Mouse (Mus musculus) hindbrain, embryonic 16.5 days (tissue): ENCODE data around the gene Rapgef3. TPM values are rescaled to one million over a fixed set of nuclear protein-coding genes. Genes with fewer than 3 reads are reported as not detected.

Experiments used
- ATAC-seq: fragments of 200-750 bp; cut with Nextera tagmentation; 2 replicates; pipeline ENCODE4 v1.8.0; 2017; ENCODE audit warnings: moderate TSS enrichment, moderate library complexity
- H3K27ac ChIP-seq: fragments of 300-500 bp; sonication (generic); 2 replicates; pipeline ENCODE4 v1.5.1; 2014; ENCODE audit warnings: low read depth, mild to moderate bottlenecking, control low read depth, low read length, moderate library complexity
- H3K27me3 ChIP-seq: fragments of 300-500 bp; sonication (generic); replicated peaks from 2 replicates; pipeline ENCODE4 v1.6.1; 2014; ENCODE audit warnings: low read length; ENCODE audit not compliant: control insufficient read depth, insufficient read depth
- H3K36me3 ChIP-seq: fragments of 300-500 bp; sonication (generic); 2 replicates; pipeline ENCODE4 v1.6.1; 2014; ENCODE audit warnings: mild to moderate bottlenecking, low read length, moderate library complexity, mixed read lengths; ENCODE audit not compliant: control insufficient read depth, insufficient read depth
- H3K4me1 ChIP-seq: fragments of 300-500 bp; sonication (generic); 2 replicates; pipeline ENCODE4 v1.6.1; 2014; ENCODE audit warnings: low read depth, low read length; ENCODE audit not compliant: control insufficient read depth, insufficient read depth
- H3K4me2 ChIP-seq: fragments of 300-500 bp; sonication (generic); 2 replicates; pipeline ENCODE4 v1.6.1; 2014; ENCODE audit warnings: mild to moderate bottlenecking, low read length, control low read depth, moderate library complexity
- H3K4me3 ChIP-seq: fragments of 300-500 bp; sonication (generic); 2 replicates; pipeline ENCODE4 v1.5.1; 2014; ENCODE audit warnings: mild to moderate bottlenecking, low read length, control low read depth, moderate library complexity
- H3K9ac ChIP-seq: fragments of 300-500 bp; sonication (generic); 2 replicates; pipeline ENCODE4 v1.6.1; 2014; ENCODE audit warnings: low read depth, mild to moderate bottlenecking, control low read depth, low read length, moderate library complexity
- H3K9me3 ChIP-seq: fragments of 300-500 bp; sonication (generic); 2 replicates; pipeline ENCODE4 v1.6.1; 2014; ENCODE audit warnings: mild to moderate bottlenecking, low read length, moderate library complexity; ENCODE audit not compliant: control insufficient read depth
- WGBS: fragments of 180-500 bp; shearing (Covaris S2); extraction: QIAGEN DNeasy Blood & Tissue Kit; methylation state at CpG from one replicate; pipeline ENCODE4 v1.1.7; 2014; 5-methylcytosine and 5-hydroxymethylcytosine counted together
- polyA plus RNA-seq: library from polyadenylated mRNA; unstranded; fragments of >200 nt; fragmentation: Nextera tagmentation; extraction: Ambion mirVana; gene quantifications from 2 replicates; pipeline ENCODE4 v1.2.1, GENCODE M21; 2015

Gene Rapgef3
- polyA plus RNA-seq, 1 experiment from 2014 or later: 18.4 TPM

GRCm38 (mm10) chr15:97796674-97797310 lies 29.0 kb upstream of the Rapgef3 start:
- Histone ChIP-seq H3K4me1 (peaks cover 11% of the 10 kb centered on the region), H3K4me2 (no peak overlapping the region), H3K27me3 (no peaks in the 10 kb centered on the region), H3K9ac (no peak overlapping the region), H3K36me3 (peaks cover 32% of the 10 kb centered on the region), H3K9me3 (no peaks in the 10 kb centered on the region), H3K4me3 (no peak overlapping the region), H3K27ac (no peak overlapping the region)
- no peak for ATAC-seq
- 91% methylated on average over 17 of the region's 17 CpGs for WGBS

- Histone ChIP-seq H3K4me1 (peaks cover 11% of the 10 kb centered on the region), H3K4me3 (no peak overlapping the region), H3K4me2 (no peak overlapping the region), H3K27me3 (no peaks in the 10 kb centered on the region), H3K36me3 (peaks cover 32% of the 10 kb centered on the region), H3K9me3 (no peaks in the 10 kb centered on the region), H3K9ac (no peak overlapping the region), H3K27ac (no peak overlapping the region)
- WGBS: 95% methylated on average over 10 of the region's 10 CpGs
- no peak for ATAC-seq
Observed at GRCm38 (mm10) chr15:97795559-97796235, 27.9 kb upstream of the Rapgef3 start.

- peaks cover 30% of the 10 kb centered on the region for H3K36me3 ChIP-seq
- WGBS: 69% methylated on average over 5 of the region's 5 CpGs
- no peak overlapping the region for H3K9ac ChIP-seq
- H3K27ac ChIP-seq: no peak overlapping the region
- ATAC-seq: no peak
- no peak overlapping the region for H3K4me3 ChIP-seq
- no peak overlapping the region for H3K4me2 ChIP-seq
- H3K4me1 ChIP-seq: peaks cover 11% of the 10 kb centered on the region
- no peaks in the 10 kb centered on the region for H3K9me3 ChIP-seq
- no peaks in the 10 kb centered on the region for H3K27me3 ChIP-seq
Observed at GRCm38 (mm10) chr15:97794268-97794667, 26.5 kb upstream of the Rapgef3 start.

GRCm38 (mm10) chr15:97793386-97794153 lies 25.8 kb upstream of the Rapgef3 start:
- Histone ChIP-seq H3K9me3 (no peaks in the 10 kb centered on the region), H3K4me1 (peaks cover 14% of the 10 kb centered on the region), H3K36me3 (peaks cover 30% of the 10 kb centered on the region), H3K27ac (no peak overlapping the region), H3K4me2 (no peak overlapping the region), H3K9ac (no peak overlapping the region), H3K27me3 (no peaks in the 10 kb centered on the region), H3K4me3 (no peak overlapping the region)
- WGBS: 95% methylated on average over 18 of the region's 18 CpGs
- no peak for ATAC-seq

- Histone ChIP-seq H3K36me3 (peaks cover 27% of the 10 kb centered on the region), H3K27me3 (no peaks in the 10 kb centered on the region), H3K9me3 (no peaks in the 10 kb centered on the region), H3K4me3 (no peak overlapping the region), H3K4me1 (peaks cover 21% of the 10 kb centered on the region), H3K4me2 (no peak overlapping the region), H3K27ac (no peak overlapping the region), H3K9ac (no peak overlapping the region)
- WGBS: 88% methylated on average over 11 of the region's 11 CpGs
- no peak for ATAC-seq
Observed at GRCm38 (mm10) chr15:97791126-97791700, 23.4 kb upstream of the Rapgef3 start.

- Histone ChIP-seq H3K4me2 (no peak overlapping the region), H3K36me3 (peaks cover 18% of the 10 kb centered on the region), H3K9ac (no peak overlapping the region), H3K4me1 (peaks cover 27% of the 10 kb centered on the region), H3K27me3 (no peaks in the 10 kb centered on the region), H3K4me3 (no peak overlapping the region), H3K9me3 (no peaks in the 10 kb centered on the region), H3K27ac (no peak overlapping the region)
- ATAC-seq: no peak
- 54% methylated on average over 20 of the region's 20 CpGs for WGBS
Observed at GRCm38 (mm10) chr15:97789761-97790505, 22.2 kb upstream of the Rapgef3 start.

- Histone ChIP-seq H3K27me3 (no peaks in the 10 kb centered on the region), H3K9ac (no peak overlapping the region), H3K36me3 (peaks cover 10% of the 10 kb centered on the region), H3K4me1 (peaks cover 27% of the 10 kb centered on the region), H3K9me3 (no peaks in the 10 kb centered on the region), H3K4me2 (no peak overlapping the region), H3K4me3 (no peak overlapping the region), H3K27ac (peak overlapping the region; percentile 63; the same call in 1 of the 2 replicates)
- 43% methylated on average over 6 of the region's 6 CpGs for WGBS
- ATAC-seq: peak; percentile 24; the same call in 1 of the 2 replicates
Observed at GRCm38 (mm10) chr15:97788821-97789220, 21.0 kb upstream of the Rapgef3 start.

- Histone ChIP-seq H3K4me1 (peaks cover 27% of the 10 kb centered on the region), H3K27ac (peak overlapping the region; percentile 63; the same call in 1 of the 2 replicates), H3K9me3 (no peaks in the 10 kb centered on the region), H3K4me2 (no peak overlapping the region), H3K9ac (no peak overlapping the region), H3K27me3 (no peaks in the 10 kb centered on the region), H3K4me3 (no peak overlapping the region), H3K36me3 (peaks cover 6% of the 10 kb centered on the region)
- 70% methylated on average over 19 of the region's 19 CpGs for WGBS
- ATAC-seq: no peak
Observed at GRCm38 (mm10) chr15:97787799-97788667, 20.3 kb upstream of the Rapgef3 start.
